Mouse (Mus musculus): ENCODE measurements at regions not wholly inside any gene's neighbourhood (a gene's known extent, or its start where the extent isn't known, plus 50 kb on each side); places are given as distances from the start of the nearest gene placed in this dataset.
A peak's percentile ranks its signal among the peaks of the same experiment; 100 is the strongest.

- WGBS = 85% methylated on average over 3 of the region's 3 CpGs
- Histone ChIP-seq H3K36me3 (no peaks in the 10 kb centered on the region), H3K4me2 (replicated peaks) (no peak overlapping the region), H3K4me1 (no peaks in the 10 kb centered on the region), H3K27me3 (no peaks in the 10 kb centered on the region), H3K9ac (no peak overlapping the region), H3K4me3 (no peak overlapping the region), H3K27ac (no peak overlapping the region), H3K9me3 (replicated peaks) (no peaks in the 10 kb centered on the region)
- ATAC-seq (ENCODE audit: low FRiP score) = no peak
Observed at GRCm38 (mm10) chr3:156205246-156205645, 356.3 kb upstream of the Negr1 start.

- Histone ChIP-seq H3K4me3 (no peak overlapping the region), H3K4me1 (no peaks in the 10 kb centered on the region), H3K27me3 (no peaks in the 10 kb centered on the region), H3K36me3 (no peaks in the 10 kb centered on the region), H3K4me2 (replicated peaks) (no peak overlapping the region), H3K9ac (no peak overlapping the region), H3K9me3 (replicated peaks) (no peaks in the 10 kb centered on the region), H3K27ac (no peak overlapping the region)
- 48% methylated on average over 1 of the region's 1 CpGs for WGBS
- no peak for ATAC-seq (ENCODE audit: low FRiP score)
Observed at GRCm38 (mm10) chr3:156208420-156208819, 353.2 kb upstream of the Negr1 start.

GRCm38 (mm10) chr3:156210827-156211226 is 350.8 kb upstream of the Negr1 start:
- 72% methylated on average over 4 of the region's 4 CpGs for WGBS
- no peak overlapping the region for H3K9ac ChIP-seq
- H3K27ac ChIP-seq = no peak overlapping the region
- no peak overlapping the region for H3K4me3 ChIP-seq
- ATAC-seq (ENCODE audit: low FRiP score) = no peak
- no peaks in the 10 kb centered on the region for H3K9me3 ChIP-seq (replicated peaks)
- no peak overlapping the region for H3K4me2 ChIP-seq (replicated peaks)
- H3K36me3 ChIP-seq = no peaks in the 10 kb centered on the region
- no peaks in the 10 kb centered on the region for H3K27me3 ChIP-seq
- H3K4me1 ChIP-seq = no peaks in the 10 kb centered on the region

GRCm38 (mm10) chr3:156214823-156215222 is 346.8 kb upstream of the Negr1 start:
- Histone ChIP-seq H3K27ac (no peak overlapping the region), H3K9me3 (replicated peaks) (no peaks in the 10 kb centered on the region), H3K4me2 (replicated peaks) (no peak overlapping the region), H3K4me1 (no peaks in the 10 kb centered on the region), H3K4me3 (no peak overlapping the region), H3K9ac (no peak overlapping the region), H3K36me3 (no peaks in the 10 kb centered on the region), H3K27me3 (no peaks in the 10 kb centered on the region)
- ATAC-seq (ENCODE audit: low FRiP score) = no peak
- 55% methylated on average over 1 of the region's 1 CpGs for WGBS

- Histone ChIP-seq H3K4me2 (replicated peaks) (no peak overlapping the region), H3K9ac (no peak overlapping the region), H3K27me3 (no peaks in the 10 kb centered on the region), H3K4me3 (no peak overlapping the region), H3K36me3 (no peaks in the 10 kb centered on the region), H3K4me1 (no peaks in the 10 kb centered on the region), H3K27ac (no peak overlapping the region), H3K9me3 (replicated peaks) (no peaks in the 10 kb centered on the region)
- WGBS = 87% methylated on average over 2 of the region's 2 CpGs
- ATAC-seq (ENCODE audit: low FRiP score) = no peak
Observed at GRCm38 (mm10) chr3:156232111-156232510, 329.5 kb upstream of the Negr1 start.

GRCm38 (mm10) chr3:156235955-156236354 is 325.6 kb upstream of the Negr1 start:
- Histone ChIP-seq H3K36me3 (no peaks in the 10 kb centered on the region), H3K9ac (no peak overlapping the region), H3K9me3 (replicated peaks) (no peaks in the 10 kb centered on the region), H3K4me3 (no peak overlapping the region), H3K4me2 (replicated peaks) (no peak overlapping the region), H3K27ac (no peak overlapping the region), H3K4me1 (no peaks in the 10 kb centered on the region), H3K27me3 (no peaks in the 10 kb centered on the region)
- no peak for ATAC-seq (ENCODE audit: low FRiP score)
- 92% methylated on average over 4 of the region's 4 CpGs for WGBS

GRCm38 (mm10) chr3:156252256-156252861 is 309.2 kb upstream of the Negr1 start:
- peak overlapping the region; percentile 12; the same call in 1 of the 2 replicates for H3K27ac ChIP-seq
- H3K4me1 ChIP-seq = peaks cover 7% of the 10 kb centered on the region; the same call in 1 of the 2 replicates
- no peak overlapping the region for H3K4me3 ChIP-seq
- no peak overlapping the region for H3K9ac ChIP-seq
- H3K9me3 ChIP-seq (replicated peaks) = no peaks in the 10 kb centered on the region
- no peaks in the 10 kb centered on the region for H3K27me3 ChIP-seq
- H3K36me3 ChIP-seq = no peaks in the 10 kb centered on the region
- no peak for ATAC-seq (ENCODE audit: low FRiP score)
- WGBS = 86% methylated on average over 6 of the region's 6 CpGs
- no peak overlapping the region for H3K4me2 ChIP-seq (replicated peaks)

GRCm38 (mm10) chr3:156253172-156253934 is 308.2 kb upstream of the Negr1 start:
- Histone ChIP-seq H3K27me3 (no peaks in the 10 kb centered on the region), H3K36me3 (no peaks in the 10 kb centered on the region), H3K4me1 (peaks cover 7% of the 10 kb centered on the region; the same call in 1 of the 2 replicates), H3K9me3 (replicated peaks) (no peaks in the 10 kb centered on the region), H3K4me2 (replicated peaks) (no peak overlapping the region), H3K4me3 (no peak overlapping the region), H3K27ac (no peak overlapping the region; the same call in 1 of the 2 replicates), H3K9ac (no peak overlapping the region)
- ATAC-seq (ENCODE audit: low FRiP score) = peak; percentile 48; the same call in 1 of the 2 replicates
- WGBS = 68% methylated on average over 7 of the region's 7 CpGs

GRCm38 (mm10) chr3:156256719-156257118 is 304.9 kb upstream of the Negr1 start:
- no peak for ATAC-seq (ENCODE audit: low FRiP score)
- Histone ChIP-seq H3K4me1 (peaks cover 7% of the 10 kb centered on the region; the same call in 1 of the 2 replicates), H3K4me2 (replicated peaks) (no peak overlapping the region), H3K27me3 (no peaks in the 10 kb centered on the region), H3K9me3 (replicated peaks) (no peaks in the 10 kb centered on the region), H3K4me3 (no peak overlapping the region), H3K9ac (no peak overlapping the region), H3K27ac (no peak overlapping the region), H3K36me3 (no peaks in the 10 kb centered on the region)
- WGBS = 95% methylated on average over 7 of the region's 7 CpGs

- Histone ChIP-seq H3K9ac (no peak overlapping the region), H3K9me3 (replicated peaks) (no peaks in the 10 kb centered on the region), H3K27ac (no peak overlapping the region), H3K27me3 (no peaks in the 10 kb centered on the region), H3K4me1 (no peaks in the 10 kb centered on the region), H3K4me3 (no peak overlapping the region), H3K4me2 (replicated peaks) (no peak overlapping the region), H3K36me3 (no peaks in the 10 kb centered on the region)
- 94% methylated on average over 6 of the region's 6 CpGs for WGBS
- no peak for ATAC-seq (ENCODE audit: low FRiP score)
Observed at GRCm38 (mm10) chr3:156264654-156265053, 296.9 kb upstream of the Negr1 start.

- WGBS = 55% methylated on average over 4 of the region's 4 CpGs
- no peaks in the 10 kb centered on the region for H3K9me3 ChIP-seq (replicated peaks)
- no peak for ATAC-seq (ENCODE audit: low FRiP score)
- no peaks in the 10 kb centered on the region for H3K27me3 ChIP-seq
- H3K4me3 ChIP-seq = no peak overlapping the region
- H3K4me1 ChIP-seq = no peaks in the 10 kb centered on the region
- no peak overlapping the region for H3K9ac ChIP-seq
- H3K27ac ChIP-seq = no peak overlapping the region
- no peaks in the 10 kb centered on the region for H3K36me3 ChIP-seq
- H3K4me2 ChIP-seq (replicated peaks) = no peak overlapping the region
Observed at GRCm38 (mm10) chr3:156267727-156268126, 293.9 kb upstream of the Negr1 start.

- Histone ChIP-seq H3K4me2 (replicated peaks) (no peak overlapping the region), H3K9ac (no peak overlapping the region), H3K4me3 (no peak overlapping the region), H3K36me3 (no peaks in the 10 kb centered on the region), H3K9me3 (replicated peaks) (no peaks in the 10 kb centered on the region), H3K4me1 (peaks cover 8% of the 10 kb centered on the region), H3K27me3 (no peaks in the 10 kb centered on the region), H3K27ac (0 out of 2 replicates have a peak overlapping the region, but pooled peaks have one; percentile 17)
- no peak for ATAC-seq (ENCODE audit: low FRiP score)
- 75% methylated on average over 3 of the region's 3 CpGs for WGBS
Observed at GRCm38 (mm10) chr3:156299984-156300770, 261.4 kb upstream of the Negr1 start.
